Mouse (Mus musculus) 416B (cell line): ENCODE measurements around the gene Kcne3.

ENCODE experiments used
- DNase-seq: peaks from one replicate; pipeline ENCODE4 v3.0.0; 2011; ENCODE audit warnings: low read depth

Gene Kcne3

DNA sequence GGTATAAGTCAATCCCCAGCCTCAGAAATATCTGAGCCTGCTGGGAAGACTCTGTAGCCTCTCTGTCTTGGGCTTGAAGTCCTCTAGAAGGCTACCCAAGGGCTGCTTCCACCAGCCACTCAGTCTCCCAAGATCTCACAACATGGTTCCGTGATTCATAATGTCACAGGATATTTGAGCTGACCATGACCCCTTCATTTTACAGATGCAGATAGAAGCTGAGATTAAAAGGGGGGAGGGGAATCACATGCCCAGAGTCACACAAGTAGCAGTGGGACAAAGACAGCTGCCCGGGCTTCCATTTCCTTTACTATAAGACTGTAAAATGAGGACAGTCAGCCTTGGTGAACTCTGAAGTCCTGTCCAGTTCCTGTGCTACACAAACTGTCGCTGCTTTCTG, 5.3 kb downstream of the Kcne3 start:
- peak; percentile 51 for DNase-seq

DNA sequence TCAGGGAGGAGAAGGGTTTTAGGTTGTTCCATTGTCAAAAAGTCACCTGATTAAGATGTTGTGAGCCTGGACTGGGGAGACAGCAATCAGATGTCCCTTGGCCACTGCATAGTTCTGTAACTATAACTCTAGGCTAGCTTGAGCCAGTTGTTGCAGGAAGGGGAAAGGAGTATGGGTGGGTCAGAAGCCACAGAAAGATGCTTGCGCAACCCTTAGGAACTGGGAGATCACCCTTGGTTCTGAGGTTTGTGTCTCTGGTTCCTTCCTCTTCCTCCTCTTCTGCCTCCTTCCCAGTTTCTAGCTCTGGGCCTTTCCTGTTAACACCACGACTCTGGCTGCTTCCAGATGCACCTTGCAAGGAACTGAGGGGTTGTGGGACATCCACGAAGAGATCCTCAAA, 6.1 kb downstream of the Kcne3 start:
- peak; percentile 87 for DNase-seq

DNA sequence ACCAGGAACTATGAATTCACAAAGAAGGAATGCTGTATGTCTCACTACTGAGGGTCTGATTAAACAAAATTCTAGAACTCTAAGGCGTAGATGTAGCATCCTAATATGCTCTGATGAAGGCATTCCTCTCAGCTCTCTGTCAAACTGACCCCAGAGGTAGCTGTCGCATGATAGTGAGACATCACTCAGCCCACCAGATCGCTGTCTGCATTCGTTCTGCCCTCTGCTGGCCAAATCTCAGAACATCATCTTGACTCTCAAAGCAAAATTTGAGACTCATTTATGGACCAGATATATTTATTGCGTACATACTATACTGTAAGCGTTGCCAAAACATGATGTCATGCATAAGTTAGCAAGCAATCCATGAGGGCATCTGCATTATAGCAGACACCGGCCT, 11.3 kb downstream of the Kcne3 start:
- peak; percentile 72 for DNase-seq

DNA sequence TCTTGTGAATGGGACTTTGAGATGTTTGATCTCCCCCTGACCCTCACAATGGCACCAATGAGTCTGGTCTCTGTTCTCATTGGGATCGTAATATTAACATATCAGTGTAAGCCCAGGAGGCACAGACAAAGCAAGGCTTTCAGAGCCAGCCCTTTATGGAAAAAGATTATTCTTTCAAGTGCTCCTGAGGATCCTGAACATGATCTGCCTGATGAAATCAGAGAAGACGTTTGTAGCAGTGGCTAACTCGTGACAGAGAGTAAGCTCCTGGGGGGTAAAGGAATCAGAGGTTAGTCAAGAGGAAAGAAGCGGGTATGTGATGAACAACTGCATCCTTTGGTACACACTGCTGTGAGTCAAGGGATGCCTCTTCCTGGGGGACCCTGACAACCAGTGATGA, 13.9 kb downstream of the Kcne3 start:
- no peak for DNase-seq

DNA sequence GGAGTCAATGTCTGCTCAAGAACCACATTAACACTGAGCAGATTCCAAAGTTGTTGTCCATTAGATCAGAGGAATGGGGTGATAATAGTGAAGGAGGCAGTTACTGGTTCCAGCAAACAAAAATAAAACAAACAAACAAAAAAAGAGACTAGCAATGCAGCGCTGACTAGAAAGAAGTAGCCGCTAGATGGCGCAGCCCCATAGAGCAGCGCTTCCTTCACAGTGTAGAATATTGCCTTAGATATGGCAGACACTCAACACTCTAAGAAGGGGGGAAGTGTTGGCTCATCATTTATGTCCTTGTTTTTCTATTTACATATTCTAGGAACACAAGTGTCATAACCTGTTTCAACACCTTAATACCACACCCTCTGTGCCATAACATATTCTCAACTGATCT, 14.5 kb downstream of the Kcne3 start:
- peak; percentile 77 for DNase-seq

DNA sequence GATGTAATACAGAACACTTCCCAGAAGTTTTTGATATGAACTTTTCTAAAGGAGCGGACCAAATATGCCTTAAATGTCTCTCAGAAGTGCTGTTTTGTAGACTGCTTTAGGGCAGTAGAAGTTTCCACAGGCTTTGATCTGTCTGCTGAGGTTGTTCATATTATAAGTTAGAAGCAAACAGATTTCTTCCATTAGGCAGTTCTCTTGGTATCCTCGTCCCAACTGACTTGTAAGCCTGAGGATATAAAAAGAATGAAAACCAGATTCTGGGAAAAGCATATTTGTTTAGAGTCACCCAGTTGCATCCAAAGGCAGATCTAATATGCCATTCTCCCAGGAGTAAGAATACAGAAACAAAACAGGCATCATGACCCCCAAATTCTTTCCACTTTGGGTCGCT, 24.9 kb downstream of the Kcne3 start:
- DNase-seq: no peak

DNA sequence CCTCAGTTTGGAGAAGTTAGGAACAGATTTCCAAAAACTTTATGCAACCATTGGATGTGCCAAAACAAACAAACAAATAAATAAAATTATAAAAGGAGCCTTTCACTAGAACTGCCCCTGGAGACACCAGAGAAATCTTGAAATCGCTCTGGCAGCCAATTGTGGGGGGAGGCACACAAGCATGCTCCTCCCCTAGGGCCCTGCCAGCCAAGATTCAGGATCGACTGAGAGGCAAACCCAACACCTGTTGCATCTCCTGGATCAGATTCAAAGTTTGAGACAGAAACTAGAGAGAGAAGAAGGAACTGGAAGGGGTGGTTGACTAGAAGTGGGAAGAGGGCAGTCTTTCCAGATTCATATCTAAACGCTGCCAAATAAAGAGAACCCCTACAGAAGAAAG, 27.3 kb downstream of the Kcne3 start:
- no peak for DNase-seq

DNA sequence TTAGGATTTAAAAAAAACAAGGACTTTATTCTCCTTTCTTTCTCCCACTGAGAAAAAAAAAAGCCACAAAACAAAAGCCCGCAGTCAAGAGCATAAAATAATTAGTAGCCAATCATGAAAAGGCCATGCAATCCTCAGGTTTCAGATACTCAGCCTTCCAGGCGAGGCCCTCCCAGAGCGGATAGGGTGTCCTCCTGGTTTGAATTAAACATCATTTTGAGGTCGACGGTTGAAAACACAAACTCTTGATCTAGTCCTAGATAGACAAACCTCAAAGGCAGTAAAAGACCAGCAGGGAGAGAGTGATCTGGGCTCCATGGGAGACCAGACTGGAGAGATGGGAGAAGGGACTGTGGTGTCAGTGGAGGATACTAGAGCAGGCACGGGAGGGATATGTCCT, 28.6 kb downstream of the Kcne3 start:
- no peak for DNase-seq

DNA sequence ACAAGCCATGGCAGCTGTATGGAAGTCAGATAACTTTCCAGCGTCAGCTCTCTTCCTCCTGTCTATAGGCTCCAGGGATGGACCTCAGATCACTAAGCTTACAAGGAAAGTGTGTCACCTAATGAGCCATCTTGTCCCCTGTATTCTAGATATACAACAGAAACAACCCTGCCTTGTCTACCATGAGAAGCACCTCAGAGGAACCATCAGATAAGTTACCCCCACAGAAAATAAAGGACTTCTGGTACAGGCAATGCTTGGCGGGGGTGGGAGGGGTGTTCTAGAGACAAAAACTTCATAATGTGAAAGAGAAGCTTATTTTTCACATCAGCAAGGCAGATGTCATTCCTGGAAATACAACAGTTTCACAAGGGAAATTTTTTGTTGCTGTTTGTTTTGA, 29.8 kb downstream of the Kcne3 start:
- DNase-seq: no peak

DNA sequence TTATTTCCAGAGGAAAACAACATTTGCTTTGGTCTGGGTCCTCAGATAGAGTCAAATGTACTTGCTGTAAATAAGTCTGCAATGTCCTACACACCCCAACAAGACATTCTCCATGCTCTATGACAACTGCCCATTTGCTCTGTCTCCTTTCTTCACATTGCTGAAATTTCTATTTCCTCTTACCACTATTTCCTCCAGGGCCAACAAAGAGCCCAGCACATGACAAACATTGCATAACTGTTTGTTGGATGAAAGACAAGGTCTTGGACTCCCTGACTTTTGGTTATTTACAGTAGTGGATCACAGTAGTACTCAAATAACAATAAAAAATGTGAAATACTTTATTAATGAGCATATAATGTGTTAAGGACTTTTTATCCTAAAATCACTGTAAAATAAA, 31.6 kb downstream of the Kcne3 start:
- DNase-seq: peak; percentile 43

DNA sequence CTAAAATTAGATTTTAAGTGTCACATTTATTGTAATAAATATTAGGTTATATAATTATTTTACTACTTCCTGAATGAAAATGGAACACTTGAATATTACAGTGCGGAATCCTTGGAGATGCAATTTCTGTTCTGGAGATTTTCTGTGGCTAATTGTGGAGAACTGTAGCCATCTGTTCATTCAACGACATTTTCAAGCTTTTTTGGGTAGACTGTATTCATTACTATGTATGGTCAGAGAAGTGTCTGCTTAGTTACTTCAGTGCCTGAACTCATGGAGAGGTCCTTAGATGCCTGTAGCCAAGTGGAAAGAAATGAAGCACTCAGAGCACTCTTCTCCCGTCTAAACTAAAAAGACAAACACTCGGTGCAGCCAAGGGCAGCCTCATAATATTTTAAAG, 38.0 kb downstream of the Kcne3 start:
- no peak for DNase-seq

DNA sequence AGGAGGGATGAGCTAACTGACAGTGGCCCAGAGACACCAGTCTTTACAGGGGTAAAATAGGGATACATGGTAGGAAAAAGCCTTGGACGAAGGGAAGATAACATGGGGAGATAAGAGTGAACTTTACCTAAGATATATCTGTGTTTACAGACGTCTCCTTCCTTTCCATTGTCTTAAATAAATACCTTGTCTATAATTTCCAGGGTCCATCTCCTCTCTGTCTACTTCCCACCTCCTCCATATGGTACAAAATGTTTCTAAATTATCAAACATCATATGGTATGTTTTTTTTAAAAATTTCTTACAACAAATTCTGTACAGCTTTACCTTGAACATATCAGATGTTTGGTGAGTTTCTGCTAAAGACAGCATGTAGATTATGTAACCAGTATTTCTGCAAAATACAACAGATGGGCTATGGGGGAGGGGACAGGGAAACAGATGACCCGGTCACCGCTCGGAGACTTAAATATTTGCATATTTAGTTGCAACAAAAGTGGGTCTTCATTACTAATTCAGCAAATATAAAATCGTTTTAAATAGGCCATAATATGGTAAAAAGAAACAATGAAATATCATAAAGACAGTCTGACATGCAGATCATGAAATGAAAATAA, 38.9 kb downstream of the Kcne3 start:
- DNase-seq: no peak

DNA sequence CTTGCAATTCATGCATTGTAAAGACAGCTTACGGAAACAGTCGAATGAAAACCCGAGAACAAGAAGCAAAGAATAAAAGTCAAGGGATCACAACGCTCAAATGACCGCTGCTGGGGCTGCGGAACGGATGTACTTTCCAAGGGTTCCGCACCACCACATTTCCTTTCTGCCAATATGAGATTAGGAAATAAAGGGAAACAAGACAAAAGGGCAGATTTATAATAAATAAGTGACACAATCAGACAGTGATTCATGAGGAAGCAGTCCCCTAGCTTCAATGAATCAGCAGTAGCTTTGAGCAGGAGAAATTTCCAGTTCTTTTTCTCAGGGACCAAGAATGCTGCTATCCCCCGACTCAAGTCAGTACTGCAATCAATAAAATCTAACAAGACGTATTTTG, 39.7 kb downstream of the Kcne3 start:
- DNase-seq: peak; percentile 26

DNA sequence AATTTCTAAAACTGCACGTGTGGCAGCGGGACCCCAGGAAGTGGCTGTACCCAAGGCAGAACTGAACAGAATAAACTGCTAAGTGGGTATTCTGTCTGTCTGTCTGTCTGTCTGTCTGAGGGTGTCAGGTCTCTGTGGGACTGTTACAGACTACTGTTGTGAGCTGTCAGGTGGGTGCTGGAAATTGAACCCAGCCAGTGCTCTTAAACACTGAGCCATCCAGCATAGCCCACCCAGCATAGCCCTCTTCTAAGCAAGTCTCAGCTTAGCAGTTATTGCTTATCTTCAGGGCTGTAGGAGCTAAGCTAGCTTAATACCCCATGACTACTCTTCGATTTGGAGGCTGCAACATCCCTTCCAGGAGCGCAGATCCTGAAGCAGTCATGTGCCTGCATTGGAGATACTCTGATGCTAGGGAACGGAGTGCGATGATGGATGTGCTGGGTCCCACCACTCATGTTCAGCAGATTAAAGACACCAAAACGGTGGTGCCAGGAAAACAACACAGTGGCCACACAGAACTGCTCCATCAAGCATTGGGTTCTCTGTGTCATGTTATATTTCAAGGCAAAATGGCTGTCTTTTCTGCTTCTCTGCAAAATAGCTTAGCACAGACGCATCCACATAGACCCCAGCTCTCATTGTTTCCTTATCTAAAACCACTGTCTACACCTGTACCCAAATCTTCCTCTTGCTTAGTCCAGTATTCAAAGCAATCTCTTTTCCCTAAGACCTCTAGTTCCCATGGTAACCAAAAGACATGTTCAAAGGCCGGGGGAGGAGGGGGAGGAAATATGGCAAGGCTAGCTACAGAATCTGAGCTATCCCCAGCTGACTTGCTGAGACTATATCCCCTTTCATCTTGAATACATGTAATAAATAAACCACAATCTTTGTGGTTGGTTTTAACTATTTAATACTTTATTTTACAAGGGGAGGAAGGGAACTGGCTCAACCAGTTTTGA, 40.6 kb downstream of the Kcne3 start:
- no peak for DNase-seq

DNA sequence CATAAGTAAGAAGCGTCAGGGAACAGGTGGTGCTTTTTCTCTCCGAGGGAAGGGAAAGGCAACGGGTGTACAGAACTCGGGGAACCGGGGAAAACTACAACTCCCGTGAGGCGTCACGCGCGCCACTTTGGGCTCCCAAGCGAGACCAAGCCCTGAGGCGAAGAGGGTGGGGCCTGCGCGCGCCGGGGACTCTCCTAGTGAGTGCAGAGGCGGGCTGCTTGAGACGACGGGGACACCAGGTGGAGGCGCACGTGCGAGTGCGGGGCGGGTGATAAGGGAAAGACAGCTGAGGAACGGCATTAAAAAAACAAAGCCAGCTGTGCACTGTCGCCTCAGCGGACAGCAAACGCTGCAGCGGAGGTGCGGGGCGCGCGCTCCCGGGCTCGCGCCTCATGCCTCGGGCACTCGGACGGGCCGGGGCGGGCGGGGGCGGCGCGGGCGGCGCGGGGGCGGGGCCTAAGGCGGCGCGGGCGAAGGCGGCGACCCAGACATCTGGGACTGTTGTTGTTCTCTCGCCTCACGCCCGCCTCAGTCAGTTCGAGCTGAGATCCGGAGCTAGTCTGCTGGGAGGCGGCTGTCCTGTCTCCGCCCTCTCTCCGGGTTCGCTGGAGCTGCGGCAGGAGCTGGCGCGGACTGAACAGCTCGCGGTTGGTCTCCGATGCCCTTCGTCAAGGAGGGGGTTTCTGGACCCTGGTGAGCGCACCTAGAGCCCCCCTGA, 51.0 kb downstream of the Kcne3 start, which contains the start of gene Pgm2l1:
Gene Pgm2l1, plus strand, starts transcription at position 237 of the 718 bp plus-strand sequence.
- peak; percentile 96 for DNase-seq

DNA sequence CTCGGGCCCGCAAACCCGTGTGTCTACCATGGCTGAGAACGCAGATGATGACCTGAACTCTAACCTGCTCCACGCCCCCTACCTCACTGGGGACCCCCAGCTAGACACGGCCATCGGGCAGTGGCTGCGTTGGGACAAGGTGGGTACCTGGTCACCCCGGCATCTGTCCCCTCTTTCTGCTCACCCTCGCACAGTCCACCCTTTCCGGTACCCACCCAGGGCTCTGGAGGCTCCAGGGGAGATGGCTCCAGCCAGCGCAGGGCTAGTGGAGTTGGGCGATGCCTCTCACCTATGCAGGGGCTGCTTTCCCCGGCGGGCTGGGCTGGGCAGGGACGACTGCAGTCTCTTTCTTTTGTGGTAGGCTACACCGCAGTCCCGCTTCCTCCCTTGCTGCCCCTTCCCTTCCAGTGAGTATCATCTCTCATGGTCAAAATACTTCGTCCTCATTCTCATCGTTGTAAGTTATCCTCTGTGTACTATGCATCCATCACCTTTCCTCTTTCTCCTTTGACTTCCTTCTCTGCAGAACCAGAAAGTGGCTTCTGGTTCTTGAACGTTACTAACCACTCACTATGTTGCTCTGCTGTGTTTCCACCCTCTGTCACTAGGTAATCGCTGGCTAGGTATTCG, 51.7 kb downstream of the Kcne3 start:
- peak; percentile 39 for DNase-seq

DNA sequence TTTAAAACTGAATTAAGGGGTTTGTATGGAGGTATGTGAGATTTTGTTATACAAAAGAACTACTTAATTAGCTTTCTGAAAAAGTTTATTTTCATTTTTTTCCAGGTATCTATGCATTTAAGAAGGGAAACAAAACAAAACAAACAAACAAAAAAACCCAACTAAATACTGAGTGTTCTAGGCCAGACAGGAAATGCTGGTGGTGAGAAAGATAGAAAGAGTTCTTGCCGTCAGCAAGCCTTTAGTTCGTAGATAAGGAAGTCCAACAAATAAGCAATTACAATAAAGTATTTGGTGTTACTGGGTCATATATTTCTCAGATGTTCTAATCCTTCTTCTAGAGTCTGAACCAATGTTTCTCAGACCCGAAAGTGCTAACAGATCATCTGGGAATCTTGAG, 52.7 kb downstream of the Kcne3 start:
- peak; percentile 42 for DNase-seq

DNA sequence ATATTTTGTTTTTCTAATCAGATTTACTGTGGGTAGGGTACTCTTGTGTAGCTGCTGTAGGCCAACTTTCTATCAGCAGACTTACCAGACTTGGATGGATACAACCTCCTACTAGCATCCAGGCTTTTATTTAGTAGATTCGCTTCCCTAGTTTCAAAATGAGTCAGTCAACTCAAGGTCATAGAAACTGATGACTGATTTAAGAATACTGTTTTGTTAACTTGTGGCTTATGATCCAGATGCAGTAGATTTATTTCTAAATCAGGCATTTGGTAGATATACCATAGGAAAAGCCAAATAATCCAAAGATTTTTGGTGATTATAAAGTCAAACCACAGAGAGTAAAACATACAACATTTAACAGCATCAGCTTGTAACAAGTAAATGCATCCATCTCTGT, 54.3 kb downstream of the Kcne3 start:
- DNase-seq: peak; percentile 32

DNA sequence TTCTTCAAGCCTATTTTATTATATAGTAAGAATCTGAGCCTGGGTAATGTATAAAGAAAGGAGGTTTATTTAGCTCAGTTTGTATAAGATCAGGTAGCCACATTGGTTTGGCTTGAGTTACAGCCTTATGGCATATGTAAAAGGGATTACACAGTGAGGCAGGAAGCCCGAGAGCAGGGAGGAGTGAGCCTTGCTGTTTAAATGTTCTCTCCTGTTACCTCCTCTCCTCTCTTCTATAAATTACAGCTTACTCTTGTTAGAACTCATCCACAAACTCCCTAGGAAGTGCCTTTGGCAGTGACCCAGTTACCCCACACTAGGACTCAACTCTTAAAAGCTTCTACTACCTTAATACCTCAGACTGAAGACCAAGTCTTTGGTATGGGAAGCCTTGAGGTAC, 55.4 kb downstream of the Kcne3 start:
- no peak for DNase-seq

DNA sequence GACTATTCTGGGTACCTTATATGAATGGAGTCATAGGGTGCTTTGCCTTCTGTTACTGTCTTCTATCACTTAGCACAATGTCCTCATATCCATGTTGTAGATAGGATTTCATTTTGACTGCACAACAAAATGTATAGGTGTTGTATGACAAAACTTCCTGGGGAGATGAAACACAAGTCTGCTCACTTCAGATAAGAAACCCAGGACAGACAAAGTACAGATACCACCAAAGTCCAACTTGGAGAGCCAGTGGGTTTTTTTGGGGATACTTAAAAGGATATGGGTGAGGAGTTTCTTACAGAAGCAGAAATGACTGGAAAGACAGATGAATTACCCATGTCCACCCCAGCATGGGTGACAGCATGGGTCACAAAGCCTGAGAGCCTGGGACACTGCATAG, 57.4 kb downstream of the Kcne3 start:
- DNase-seq: peak; percentile 75
